Mouse (Mus musculus) hindbrain, embryonic 16.5 days (tissue): ENCODE measurements at regions not wholly inside any gene's neighbourhood (a gene's known extent, or its start where the extent isn't known, plus 50 kb on each side); places are given as distances from the start of the nearest gene placed in this dataset.

ENCODE experiments used
- ATAC-seq: fragments of 200-750 bp; cut with Nextera tagmentation; 2 replicates; pipeline ENCODE4 v1.8.0; 2017; ENCODE audit warnings: moderate TSS enrichment, moderate library complexity
- H3K27ac ChIP-seq: fragments of 300-500 bp; sonication (generic); 2 replicates; pipeline ENCODE4 v1.5.1; 2014; ENCODE audit warnings: low read depth, mild to moderate bottlenecking, control low read depth, low read length, moderate library complexity
- H3K27me3 ChIP-seq: fragments of 300-500 bp; sonication (generic); replicated peaks from 2 replicates; pipeline ENCODE4 v1.6.1; 2014; ENCODE audit warnings: low read length; ENCODE audit not compliant: control insufficient read depth, insufficient read depth
- H3K36me3 ChIP-seq: fragments of 300-500 bp; sonication (generic); 2 replicates; pipeline ENCODE4 v1.6.1; 2014; ENCODE audit warnings: mild to moderate bottlenecking, low read length, moderate library complexity, mixed read lengths; ENCODE audit not compliant: control insufficient read depth, insufficient read depth
- H3K4me1 ChIP-seq: fragments of 300-500 bp; sonication (generic); 2 replicates; pipeline ENCODE4 v1.6.1; 2014; ENCODE audit warnings: low read depth, low read length; ENCODE audit not compliant: control insufficient read depth, insufficient read depth
- H3K4me2 ChIP-seq: fragments of 300-500 bp; sonication (generic); 2 replicates; pipeline ENCODE4 v1.6.1; 2014; ENCODE audit warnings: mild to moderate bottlenecking, low read length, control low read depth, moderate library complexity
- H3K4me3 ChIP-seq: fragments of 300-500 bp; sonication (generic); 2 replicates; pipeline ENCODE4 v1.5.1; 2014; ENCODE audit warnings: mild to moderate bottlenecking, low read length, control low read depth, moderate library complexity
- H3K9ac ChIP-seq: fragments of 300-500 bp; sonication (generic); 2 replicates; pipeline ENCODE4 v1.6.1; 2014; ENCODE audit warnings: low read depth, mild to moderate bottlenecking, control low read depth, low read length, moderate library complexity
- H3K9me3 ChIP-seq: fragments of 300-500 bp; sonication (generic); 2 replicates; pipeline ENCODE4 v1.6.1; 2014; ENCODE audit warnings: mild to moderate bottlenecking, low read length, moderate library complexity; ENCODE audit not compliant: control insufficient read depth
- WGBS: fragments of 180-500 bp; shearing (Covaris S2); extraction: QIAGEN DNeasy Blood & Tissue Kit; methylation state at CpG from one replicate; pipeline ENCODE4 v1.1.7; 2014; 5-methylcytosine and 5-hydroxymethylcytosine counted together

DNA sequence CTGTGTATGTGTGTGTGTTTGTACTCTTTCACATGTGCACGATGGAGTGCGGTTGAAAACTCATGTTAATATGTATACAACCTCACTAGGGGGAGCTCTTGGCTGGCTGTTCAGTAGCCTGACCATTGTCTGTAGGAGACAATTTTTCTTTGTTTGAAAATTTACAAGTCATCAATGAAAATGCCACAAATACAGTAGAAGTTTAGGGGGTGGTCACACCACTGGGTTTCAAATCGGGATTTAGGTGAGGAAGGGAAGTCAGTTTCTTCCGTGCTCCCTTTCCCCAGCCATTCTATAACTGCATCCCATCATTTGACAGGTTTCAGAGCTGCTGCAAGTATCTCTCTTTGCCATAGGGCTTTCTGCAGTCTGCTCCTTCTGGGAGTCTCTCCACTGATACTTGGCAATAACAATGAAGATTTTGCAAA lies 366.9 kb upstream of the Fam92a start:
- WGBS = 2% methylated on average over 4 of the region's 4 CpGs
- no peaks in the 10 kb centered on the region for H3K36me3 ChIP-seq
- peak overlapping the region; percentile 52 for H3K4me2 ChIP-seq
- no peak overlapping the region for H3K4me3 ChIP-seq
- no peaks in the 10 kb centered on the region for H3K27me3 ChIP-seq
- H3K9me3 ChIP-seq = no peaks in the 10 kb centered on the region
- peak; percentile 93 for ATAC-seq
- H3K27ac ChIP-seq = peak overlapping the region; percentile 53
- 0 out of 2 replicates have a peak, but pooled peaks cover 2% of the 10 kb centered on the region for H3K4me1 ChIP-seq
- H3K9ac ChIP-seq = peak overlapping the region; percentile 31; the same call in 1 of the 2 replicates

DNA sequence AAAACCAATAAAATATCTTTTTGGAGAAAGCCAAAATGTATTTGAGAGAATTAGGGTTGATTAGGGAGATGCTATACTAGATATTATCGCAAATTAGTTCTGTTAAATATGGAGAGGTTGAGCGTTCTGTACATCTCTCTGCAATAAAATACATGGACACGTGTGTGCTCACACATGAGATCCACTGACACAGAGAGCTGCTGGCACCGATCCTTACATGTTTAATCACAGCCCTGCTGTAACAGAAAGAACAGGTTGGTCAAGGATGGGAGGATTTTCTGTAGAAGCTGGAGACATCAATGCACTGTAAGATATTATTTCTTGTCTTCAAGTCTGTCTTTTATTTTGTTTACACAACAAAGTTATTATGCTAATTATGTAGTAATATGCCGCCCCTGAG lies 366.2 kb upstream of the Fam92a start:
- H3K9ac ChIP-seq = no peak overlapping the region
- H3K27me3 ChIP-seq = no peaks in the 10 kb centered on the region
- H3K36me3 ChIP-seq = no peaks in the 10 kb centered on the region
- ATAC-seq = 0 out of 2 replicates have a peak, but pooled peaks have one; percentile 9
- 40% methylated on average over 5 of the region's 5 CpGs for WGBS
- no peaks in the 10 kb centered on the region for H3K9me3 ChIP-seq
- no peak overlapping the region for H3K27ac ChIP-seq
- 0 out of 2 replicates have a peak, but pooled peaks cover 2% of the 10 kb centered on the region for H3K4me1 ChIP-seq
- no peak overlapping the region for H3K4me3 ChIP-seq
- no peak overlapping the region for H3K4me2 ChIP-seq

DNA sequence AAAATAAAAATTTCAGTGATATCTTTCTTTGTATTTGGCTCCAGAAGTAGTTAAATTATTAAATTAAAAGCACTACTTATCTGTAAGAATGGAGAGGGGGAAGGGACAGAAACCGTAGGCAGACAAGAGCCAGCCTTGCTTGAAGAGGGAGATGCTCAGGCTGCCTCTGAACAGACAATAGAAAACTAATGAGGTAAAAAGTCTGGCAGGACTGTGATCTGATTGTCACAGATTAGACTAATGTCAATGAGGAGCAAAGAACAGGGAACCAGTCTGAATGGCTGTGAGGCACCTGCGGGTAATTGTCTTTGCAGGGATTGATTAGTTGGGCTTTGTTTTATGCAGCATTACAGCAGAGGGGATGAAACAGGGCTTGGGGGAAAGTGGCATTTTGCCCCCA lies 362.3 kb upstream of the Fam92a start:
- H3K27ac ChIP-seq = no peak overlapping the region
- 17% methylated on average over 2 of the region's 2 CpGs for WGBS
- H3K4me1 ChIP-seq = 0 out of 2 replicates have a peak, but pooled peaks cover 2% of the 10 kb centered on the region
- H3K4me3 ChIP-seq = no peak overlapping the region
- no peaks in the 10 kb centered on the region for H3K9me3 ChIP-seq
- no peak overlapping the region for H3K9ac ChIP-seq
- no peaks in the 10 kb centered on the region for H3K27me3 ChIP-seq
- no peak overlapping the region for H3K4me2 ChIP-seq
- no peak for ATAC-seq
- no peaks in the 10 kb centered on the region for H3K36me3 ChIP-seq

DNA sequence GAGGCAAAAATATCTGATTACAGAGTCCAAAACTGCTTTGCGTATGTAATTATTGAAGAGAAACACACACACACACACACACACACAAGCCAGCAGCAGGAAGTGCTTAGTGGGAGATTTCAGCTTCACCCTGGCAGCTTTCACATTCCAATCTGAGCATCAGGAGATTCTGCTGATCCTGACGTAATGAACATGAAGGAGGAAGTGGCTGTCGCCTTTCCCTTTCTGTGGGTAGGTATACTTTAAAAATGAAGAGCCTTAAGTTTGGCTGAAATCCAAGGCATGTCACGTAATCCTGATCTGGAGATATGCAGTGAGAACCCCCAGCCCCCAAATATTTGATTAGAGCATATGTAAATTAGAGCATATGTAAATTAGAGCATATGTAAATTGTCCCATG lies 361.1 kb upstream of the Fam92a start:
- no peak overlapping the region for H3K4me3 ChIP-seq
- H3K4me2 ChIP-seq = no peak overlapping the region
- WGBS = 48% methylated on average over 4 of the region's 4 CpGs
- H3K27ac ChIP-seq = no peak overlapping the region
- H3K36me3 ChIP-seq = no peaks in the 10 kb centered on the region
- no peak for ATAC-seq
- H3K9me3 ChIP-seq = no peaks in the 10 kb centered on the region
- no peak overlapping the region for H3K9ac ChIP-seq
- H3K27me3 ChIP-seq = no peaks in the 10 kb centered on the region
- H3K4me1 ChIP-seq = no peaks in the 10 kb centered on the region

DNA sequence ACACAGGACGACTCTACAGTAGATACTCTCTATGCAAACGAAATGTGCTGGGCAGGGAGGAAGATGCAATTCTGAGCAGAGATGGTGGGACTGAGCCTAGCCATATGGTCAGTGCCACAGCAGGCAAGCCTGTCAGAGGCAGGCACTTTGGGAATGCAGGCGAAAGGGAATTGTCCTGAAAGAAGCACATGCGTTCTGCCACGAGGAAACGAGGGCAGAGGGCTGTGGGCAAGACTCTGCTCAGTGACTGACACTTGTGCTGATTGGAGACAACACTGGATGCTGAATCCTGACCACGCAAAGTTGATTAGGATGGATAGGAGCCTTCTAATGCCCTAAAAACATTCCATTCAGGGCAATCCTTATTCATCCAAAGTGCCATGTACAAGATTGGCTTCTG lies 350.5 kb upstream of the Fam92a start:
- Histone ChIP-seq H3K9ac (no peak overlapping the region), H3K4me2 (no peak overlapping the region), H3K9me3 (no peaks in the 10 kb centered on the region), H3K4me3 (no peak overlapping the region), H3K4me1 (no peaks in the 10 kb centered on the region; the same call in 1 of the 2 replicates), H3K27me3 (no peaks in the 10 kb centered on the region), H3K27ac (no peak overlapping the region), H3K36me3 (no peaks in the 10 kb centered on the region)
- 44% methylated on average over 7 of the region's 7 CpGs for WGBS
- no peak; the same call in 1 of the 2 replicates for ATAC-seq

DNA sequence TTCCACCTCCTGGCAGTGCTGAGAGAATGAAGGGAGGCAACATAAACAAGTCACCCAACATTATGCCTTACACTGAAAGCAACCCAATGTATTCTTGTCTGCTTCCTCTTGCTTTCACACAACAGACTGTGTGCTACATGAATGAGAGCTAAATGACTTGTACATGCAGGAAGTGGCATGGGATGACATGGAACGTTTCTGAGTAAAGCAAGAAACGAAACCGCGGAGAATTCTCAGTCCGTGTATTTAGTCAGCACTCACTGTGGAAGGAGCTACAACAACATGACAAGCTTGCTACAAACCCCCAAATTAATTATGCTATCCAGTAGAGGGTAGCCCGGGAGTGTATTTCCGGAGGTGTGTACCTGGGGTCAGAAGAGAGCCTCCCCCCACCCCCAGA lies 349.4 kb upstream of the Fam92a start:
- Histone ChIP-seq H3K4me2 (no peak overlapping the region), H3K9me3 (no peaks in the 10 kb centered on the region), H3K27ac (no peak overlapping the region), H3K27me3 (no peaks in the 10 kb centered on the region), H3K4me3 (no peak overlapping the region), H3K4me1 (no peaks in the 10 kb centered on the region; the same call in 1 of the 2 replicates), H3K36me3 (no peaks in the 10 kb centered on the region), H3K9ac (no peak overlapping the region)
- WGBS = 90% methylated on average over 7 of the region's 7 CpGs
- no peak for ATAC-seq

DNA sequence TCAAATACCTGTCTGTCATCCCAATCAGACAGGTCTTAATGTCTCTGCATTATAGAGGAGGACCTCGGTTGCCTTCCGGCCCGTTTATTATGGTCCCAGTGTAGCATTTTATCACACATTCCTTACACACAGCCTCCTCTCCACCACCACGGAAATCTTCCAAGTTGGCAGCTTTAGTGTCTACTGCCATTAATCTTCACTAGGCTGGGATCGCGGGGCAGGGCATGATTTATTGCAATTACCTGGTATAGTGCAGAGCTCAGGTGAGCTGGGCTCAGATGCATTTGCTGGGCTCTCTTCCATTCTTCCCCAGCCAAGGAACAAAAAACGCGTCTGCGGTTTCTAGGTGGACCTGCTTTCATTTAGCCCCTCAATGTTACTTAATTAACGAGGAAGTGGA lies 344.7 kb upstream of the Fam92a start:
- Histone ChIP-seq H3K27ac (no peak overlapping the region), H3K4me2 (no peak overlapping the region), H3K36me3 (no peaks in the 10 kb centered on the region), H3K27me3 (no peaks in the 10 kb centered on the region), H3K9ac (no peak overlapping the region), H3K4me3 (no peak overlapping the region), H3K9me3 (no peaks in the 10 kb centered on the region), H3K4me1 (no peaks in the 10 kb centered on the region; the same call in 1 of the 2 replicates)
- WGBS = 72% methylated on average over 10 of the region's 10 CpGs
- peak; percentile 84 for ATAC-seq

DNA sequence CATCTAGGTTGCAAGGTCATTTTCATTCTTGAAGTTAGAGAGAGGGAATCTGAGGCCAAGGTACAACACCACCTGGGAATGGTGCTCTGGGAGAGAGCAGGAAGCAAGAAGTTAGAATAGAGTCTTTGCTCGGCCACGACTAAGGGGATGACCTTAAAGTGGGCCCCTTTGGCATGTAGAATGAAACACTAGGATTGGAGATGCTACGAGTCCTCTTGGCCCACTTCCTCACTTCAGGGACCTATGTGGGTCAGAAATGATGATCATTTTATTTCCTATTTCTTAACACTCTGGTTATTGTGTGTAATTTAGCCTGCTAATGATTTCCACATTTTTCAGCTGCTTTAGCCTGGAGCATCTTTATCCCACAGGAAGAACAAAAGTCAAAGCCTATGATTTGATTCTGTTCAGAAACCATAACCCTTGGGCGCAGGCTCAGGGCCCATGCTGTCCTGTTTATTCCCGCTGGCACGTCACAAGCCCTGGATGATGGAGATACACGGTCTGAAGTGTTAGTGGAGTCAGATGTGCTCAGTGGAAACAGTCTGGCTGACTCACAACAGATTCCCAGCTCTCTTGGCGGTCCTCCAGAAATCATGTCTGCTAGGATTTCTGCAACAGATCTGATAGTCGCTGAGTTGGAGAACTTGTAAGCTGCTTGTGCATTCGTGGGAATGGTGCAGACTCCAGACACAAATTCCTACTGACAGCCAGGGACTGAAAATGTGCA lies 340.0 kb upstream of the Fam92a start:
- Histone ChIP-seq H3K4me2 (no peak overlapping the region), H3K9ac (no peak overlapping the region), H3K4me1 (peaks cover 9% of the 10 kb centered on the region), H3K36me3 (no peaks in the 10 kb centered on the region), H3K4me3 (no peak overlapping the region), H3K27ac (no peak overlapping the region), H3K27me3 (no peaks in the 10 kb centered on the region), H3K9me3 (no peaks in the 10 kb centered on the region)
- 53% methylated on average over 10 of the region's 10 CpGs for WGBS
- peak; percentile 75 for ATAC-seq

DNA sequence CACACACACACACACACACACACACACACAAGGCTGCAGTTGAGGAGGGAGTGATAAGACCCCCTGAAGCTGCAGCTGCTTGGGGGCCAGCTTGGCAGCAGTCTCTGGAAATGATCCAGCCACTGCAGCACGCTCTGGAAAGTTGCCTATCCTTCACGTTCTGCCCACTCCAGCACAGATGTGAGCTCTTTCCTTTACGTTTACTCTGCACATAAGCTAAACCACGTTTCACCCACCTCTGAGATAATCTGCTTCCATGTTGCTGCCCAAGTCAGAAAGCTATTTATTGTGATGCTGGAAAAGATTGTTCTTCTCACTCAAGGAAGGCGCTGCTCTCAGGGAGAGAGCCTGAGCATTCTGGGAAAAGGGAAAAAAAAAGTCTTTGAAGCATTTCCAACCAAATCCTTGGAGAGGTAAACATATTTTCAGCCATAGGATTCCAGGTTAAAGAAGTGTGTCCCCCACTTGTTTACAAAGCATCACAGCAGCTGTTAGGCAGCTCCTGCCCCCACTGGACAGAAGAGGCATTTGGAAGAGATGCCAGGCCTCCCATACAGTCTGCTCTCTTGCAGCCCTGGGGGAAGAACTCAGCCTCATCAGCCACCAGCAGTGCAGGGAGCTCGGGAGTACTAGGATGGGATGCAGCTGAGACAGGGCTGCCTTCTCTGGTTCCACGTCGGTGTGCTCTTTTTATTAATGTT lies 335.2 kb upstream of the Fam92a start:
- H3K36me3 ChIP-seq = no peaks in the 10 kb centered on the region
- no peak overlapping the region; the same call in 1 of the 2 replicates for H3K9ac ChIP-seq
- peak overlapping the region; percentile 61 for H3K27ac ChIP-seq
- peak overlapping the region; percentile 39 for H3K4me2 ChIP-seq
- no peaks in the 10 kb centered on the region for H3K27me3 ChIP-seq
- H3K4me1 ChIP-seq = peaks cover 13% of the 10 kb centered on the region
- ATAC-seq = peak; percentile 87
- H3K4me3 ChIP-seq = no peak overlapping the region
- 14% methylated on average over 8 of the region's 8 CpGs for WGBS
- H3K9me3 ChIP-seq = no peaks in the 10 kb centered on the region
